Mouse (Mus musculus) midbrain, embryonic 10.5 days (tissue): ENCODE measurements at regions not wholly inside any gene's neighbourhood (a gene's known extent, or its start where the extent isn't known, plus 50 kb on each side); places are given as distances from the start of the nearest gene placed in this dataset.
"Not testable (repeated sequence)": the region's sequence is repeated elsewhere in the genome, so short reads cannot be mapped to it uniquely, and the experiment has no call there.

ENCODE experiments used
- DNase-seq: peaks from one replicate; pipeline ENCODE4 v3.0.0-alpha.2; 2017; ENCODE audit warnings: low spot score
- H3K27ac ChIP-seq: fragments of 300-500 bp; sonication (generic); replicated peaks from 2 replicates; pipeline ENCODE4 v1.5.1; 2016; ENCODE audit warnings: mild to moderate bottlenecking
- H3K27me3 ChIP-seq: fragments of 300-500 bp; sonication (generic); 2 replicates; pipeline ENCODE4 v1.6.1; 2016; ENCODE audit warnings: low read depth, mild to moderate bottlenecking; ENCODE audit not compliant: poor library complexity, severe bottlenecking
- H3K36me3 ChIP-seq: fragments of 300-500 bp; sonication (generic); 2 replicates; pipeline ENCODE4 v1.6.1; 2016; ENCODE audit warnings: mild to moderate bottlenecking, moderate library complexity
- H3K4me1 ChIP-seq: fragments of 300-500 bp; sonication (generic); 2 replicates; pipeline ENCODE4 v1.6.1; 2016
- H3K4me3 ChIP-seq: fragments of 300-500 bp; sonication (generic); 2 replicates; pipeline ENCODE4 v1.5.1; 2016; ENCODE audit warnings: mild to moderate bottlenecking, moderate library complexity
- H3K9me3 ChIP-seq: fragments of 300-500 bp; sonication (generic); replicated peaks from 2 replicates; pipeline ENCODE4 v1.6.1; 2016; ENCODE audit warnings: mild to moderate bottlenecking
- WGBS: fragments of 180-500 bp; shearing (Covaris S2); methylation state at CpG from one replicate; pipeline ENCODE4 v1.1.7; 2016; 5-methylcytosine and 5-hydroxymethylcytosine counted together

DNA sequence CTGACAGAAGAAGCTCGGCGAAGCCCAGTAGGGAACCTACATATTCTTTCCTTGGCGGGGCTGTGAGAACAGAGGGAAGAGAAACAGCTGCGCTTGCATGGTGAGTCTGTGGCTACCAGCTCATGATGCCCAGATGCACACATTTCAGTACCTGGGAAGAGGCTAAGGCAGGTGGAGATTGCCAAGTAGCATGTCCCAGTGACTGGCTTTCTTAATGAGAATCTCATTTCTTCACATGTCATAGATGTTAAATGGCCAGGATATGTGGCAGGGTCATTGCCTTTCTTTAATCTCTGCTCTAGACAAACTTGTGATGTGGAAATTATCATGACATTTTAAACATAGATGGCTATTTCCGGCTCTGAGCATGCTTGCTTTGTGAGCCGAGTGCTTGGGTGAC lies 109.5 kb upstream of the Tns3 start:
- Histone ChIP-seq H3K27me3 (no peaks in the 10 kb centered on the region), H3K27ac (no peak overlapping the region), H3K4me3 (no peak overlapping the region), H3K9me3 (no peaks in the 10 kb centered on the region), H3K36me3 (no peaks in the 10 kb centered on the region), H3K4me1 (no peaks in the 10 kb centered on the region)
- WGBS, result 82% methylated on average over 6 of the region's 6 CpGs
- no peak for DNase-seq

DNA sequence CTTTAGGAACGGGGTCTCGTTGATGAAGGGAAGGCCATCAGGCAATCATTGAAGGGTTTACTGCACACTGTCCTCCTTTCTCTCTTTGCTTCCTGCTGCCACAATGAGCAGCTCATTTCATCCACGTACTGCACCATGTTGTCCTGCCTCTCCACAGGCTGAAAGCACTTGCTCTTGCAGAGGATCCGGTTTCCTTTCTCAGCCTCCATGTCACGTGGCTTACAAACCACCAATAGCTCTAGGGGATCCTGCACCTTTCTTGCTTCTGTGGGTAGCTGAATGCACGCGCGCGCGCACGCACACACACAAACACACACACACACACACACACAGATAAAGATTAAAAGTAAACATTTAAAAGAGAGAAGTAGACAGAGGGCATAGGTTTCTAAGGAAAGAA lies 108.9 kb upstream of the Tns3 start:
- Histone ChIP-seq H3K36me3 (no peaks in the 10 kb centered on the region), H3K4me1 (no peaks in the 10 kb centered on the region), H3K4me3 (no peak overlapping the region), H3K9me3 (no peaks in the 10 kb centered on the region), H3K27ac (no peak overlapping the region), H3K27me3 (no peaks in the 10 kb centered on the region)
- no peak for DNase-seq
- 90% methylated on average over 11 of the region's 11 CpGs for WGBS

DNA sequence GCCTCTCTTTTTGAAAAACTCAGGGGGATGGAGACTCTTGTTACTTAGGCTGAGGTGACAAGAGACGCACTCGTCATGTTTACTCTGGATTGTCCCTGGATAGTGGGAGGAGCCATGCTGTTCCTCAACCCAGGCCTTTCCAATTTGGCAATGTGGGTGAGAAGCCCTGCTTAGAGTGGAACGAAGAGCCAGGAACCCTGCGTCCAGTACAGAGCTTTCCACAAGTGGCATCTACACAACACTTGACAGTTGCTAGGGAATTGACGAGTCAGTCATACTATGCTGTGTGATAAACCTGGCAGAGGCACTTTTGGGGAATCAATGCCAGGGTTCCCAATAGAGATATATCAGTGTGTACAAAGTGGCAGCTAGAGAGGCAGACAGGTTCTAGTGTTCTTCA lies 108.2 kb upstream of the Tns3 start:
- Histone ChIP-seq H3K27me3 (no peaks in the 10 kb centered on the region), H3K27ac (no peak overlapping the region), H3K4me3 (no peak overlapping the region), H3K36me3 (no peaks in the 10 kb centered on the region), H3K4me1 (no peaks in the 10 kb centered on the region), H3K9me3 (no peaks in the 10 kb centered on the region)
- WGBS, result 82% methylated on average over 5 of the region's 5 CpGs
- DNase-seq, result no peak

DNA sequence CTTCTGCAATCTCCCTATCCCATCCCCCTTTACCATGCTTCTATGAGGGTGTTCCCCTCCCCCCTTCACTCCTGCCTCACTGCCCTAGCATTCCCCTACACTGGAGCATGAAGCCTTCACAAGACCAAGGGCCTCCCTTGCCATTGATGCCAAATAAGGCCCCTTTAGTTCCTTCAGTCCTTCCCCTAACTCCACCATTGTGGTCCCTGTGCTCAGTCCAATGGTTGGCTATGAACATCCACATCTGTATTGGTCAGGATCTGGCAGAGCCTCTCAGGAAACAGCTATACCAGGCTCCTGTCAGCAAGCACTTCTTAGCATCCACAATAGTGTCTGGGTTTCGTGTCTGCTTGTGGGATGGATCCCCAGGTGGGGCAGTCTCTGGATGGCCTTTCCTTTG lies 104.4 kb upstream of the Tns3 start:
- DNase-seq, H3K9me3 ChIP-seq, H3K36me3 ChIP-seq, H3K4me3 ChIP-seq, H3K27ac ChIP-seq, H3K4me1 ChIP-seq, H3K27me3 ChIP-seq: not testable (repeated sequence)
- 76% methylated on average over 1 of the region's 1 CpGs for WGBS

DNA sequence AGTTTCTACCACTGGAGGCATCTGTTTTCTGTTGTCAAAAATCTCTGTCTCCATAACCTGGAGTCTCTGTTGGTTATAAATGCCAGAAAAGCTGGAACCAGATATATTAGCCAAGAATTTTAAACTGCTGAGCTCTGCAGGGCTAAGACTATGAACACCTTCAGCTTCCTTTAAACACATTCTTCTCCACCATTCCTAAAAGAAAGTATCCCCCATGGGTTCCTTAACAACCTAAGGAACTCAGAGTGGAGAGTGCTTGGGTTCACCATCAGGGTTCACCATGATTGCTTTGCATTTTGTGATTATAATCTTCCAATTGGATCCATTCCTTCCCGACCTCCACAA lies 101.2 kb upstream of the Tns3 start:
- DNase-seq, result no peak
- Histone ChIP-seq H3K27me3 (no peaks in the 10 kb centered on the region), H3K9me3 (no peaks in the 10 kb centered on the region), H3K4me1 (no peaks in the 10 kb centered on the region), H3K36me3 (no peaks in the 10 kb centered on the region), H3K27ac (no peak overlapping the region), H3K4me3 (no peak overlapping the region)
- WGBS, result 73% methylated on average over 1 of the region's 1 CpGs

DNA sequence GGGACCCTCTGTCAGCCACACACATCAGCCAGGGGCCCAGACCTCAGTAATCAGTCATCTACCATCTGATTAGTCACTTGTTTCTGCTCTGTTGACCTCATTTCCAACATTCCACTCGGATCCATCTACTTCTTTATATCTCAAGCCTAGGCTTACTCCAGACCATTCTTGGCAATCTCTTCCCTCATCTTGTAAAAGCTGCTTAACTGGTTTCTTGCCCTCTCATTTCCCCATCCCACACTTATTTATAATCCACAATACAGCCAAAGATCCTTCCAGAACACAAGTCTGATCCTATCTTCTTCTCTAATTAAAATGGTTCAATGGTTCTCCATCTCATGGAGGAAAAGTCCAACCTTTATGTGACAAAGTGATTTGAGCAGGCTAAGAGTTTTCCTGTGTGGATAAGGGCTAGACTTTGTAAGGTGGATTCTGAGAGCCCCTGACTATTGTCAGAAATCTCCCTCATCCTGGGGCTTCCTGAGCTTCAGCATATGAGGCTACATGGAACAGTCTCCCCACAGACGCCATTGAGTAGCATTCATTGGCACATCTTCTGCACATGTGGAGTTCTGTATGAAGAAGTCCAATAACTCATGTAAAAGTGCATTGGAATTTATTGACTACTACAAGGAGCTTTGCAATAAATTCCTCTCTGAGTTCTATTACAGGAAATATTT lies 100.7 kb upstream of the Tns3 start:
- Histone ChIP-seq H3K36me3 (no peaks in the 10 kb centered on the region), H3K9me3 (no peaks in the 10 kb centered on the region), H3K4me3 (no peak overlapping the region), H3K27me3 (no peaks in the 10 kb centered on the region), H3K4me1 (no peaks in the 10 kb centered on the region), H3K27ac (no peak overlapping the region)
- WGBS, result 90% methylated on average over 2 of the region's 2 CpGs
- no peak for DNase-seq

DNA sequence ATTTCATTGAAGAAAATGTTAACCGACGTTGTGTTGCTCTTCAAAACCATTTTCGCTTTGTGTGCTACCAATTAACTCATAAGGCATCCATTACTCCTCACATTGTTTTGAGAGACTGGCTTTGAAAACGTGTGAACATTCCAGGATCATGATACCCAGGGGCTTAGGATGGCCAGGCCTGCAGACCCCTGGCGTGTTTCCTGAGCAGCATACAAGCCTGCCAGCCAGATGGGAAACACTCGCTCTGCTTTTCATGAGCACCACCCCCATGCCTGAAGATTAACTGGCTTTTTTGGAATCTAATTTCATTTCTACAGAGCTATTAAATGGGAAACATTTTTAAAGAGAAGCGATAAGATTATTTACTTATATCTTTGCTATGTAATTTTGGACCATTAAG lies 99.1 kb upstream of the Tns3 start:
- Histone ChIP-seq H3K27ac (no peak overlapping the region), H3K27me3 (no peaks in the 10 kb centered on the region), H3K9me3 (no peaks in the 10 kb centered on the region), H3K4me3 (no peak overlapping the region), H3K36me3 (no peaks in the 10 kb centered on the region), H3K4me1 (no peaks in the 10 kb centered on the region)
- 75% methylated on average over 7 of the region's 7 CpGs for WGBS
- DNase-seq, result no peak

DNA sequence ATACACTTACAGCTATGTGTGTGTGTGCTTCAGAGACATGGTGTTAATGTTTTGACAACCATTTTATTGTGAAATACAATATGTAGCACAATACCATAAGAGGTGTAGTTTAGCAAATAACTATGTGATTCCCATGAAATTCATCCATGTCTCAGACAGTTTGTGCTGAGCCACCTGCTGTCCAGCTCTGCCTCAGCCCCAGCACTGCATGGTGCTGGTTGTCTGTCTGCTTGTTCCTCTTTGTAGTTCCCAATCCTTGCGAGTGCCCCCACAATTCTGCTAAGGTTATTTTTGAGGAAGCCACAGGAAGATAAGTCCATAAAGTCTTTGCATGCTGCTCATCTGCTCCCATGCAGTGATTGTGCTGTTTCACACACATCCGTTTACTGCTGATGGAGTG lies 97.8 kb upstream of the Tns3 start:
- Histone ChIP-seq H3K9me3 (no peaks in the 10 kb centered on the region), H3K36me3 (no peaks in the 10 kb centered on the region), H3K27me3 (no peaks in the 10 kb centered on the region), H3K4me3 (no peak overlapping the region), H3K4me1 (no peaks in the 10 kb centered on the region), H3K27ac (no peak overlapping the region)
- 77% methylated on average over 2 of the region's 2 CpGs for WGBS
- no peak for DNase-seq

DNA sequence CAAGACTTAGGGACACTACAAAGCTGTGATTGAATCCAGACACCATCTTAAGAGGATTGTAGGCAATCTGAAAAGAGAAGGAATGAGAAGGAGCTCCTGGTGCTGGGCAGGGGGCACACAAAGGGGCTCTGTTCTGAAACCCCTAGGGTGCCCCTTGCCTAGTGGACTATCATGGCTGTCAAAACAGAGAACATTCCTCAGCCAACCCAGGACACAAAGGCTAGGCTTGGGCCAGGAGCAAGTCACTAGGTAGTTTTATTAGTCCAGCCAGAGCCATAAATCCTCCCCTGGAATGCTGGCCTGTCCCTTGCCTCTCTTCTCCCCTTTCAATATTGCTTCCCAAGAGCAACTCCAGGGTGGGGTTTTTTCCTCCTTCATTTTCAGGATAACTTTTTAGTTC lies 97.3 kb upstream of the Tns3 start:
- Histone ChIP-seq H3K9me3 (no peaks in the 10 kb centered on the region), H3K4me1 (no peaks in the 10 kb centered on the region), H3K36me3 (no peaks in the 10 kb centered on the region), H3K27me3 (no peaks in the 10 kb centered on the region), H3K4me3 (no peak overlapping the region), H3K27ac (no peak overlapping the region; the same call in 1 of the 2 replicates)
- DNase-seq, result no peak

DNA sequence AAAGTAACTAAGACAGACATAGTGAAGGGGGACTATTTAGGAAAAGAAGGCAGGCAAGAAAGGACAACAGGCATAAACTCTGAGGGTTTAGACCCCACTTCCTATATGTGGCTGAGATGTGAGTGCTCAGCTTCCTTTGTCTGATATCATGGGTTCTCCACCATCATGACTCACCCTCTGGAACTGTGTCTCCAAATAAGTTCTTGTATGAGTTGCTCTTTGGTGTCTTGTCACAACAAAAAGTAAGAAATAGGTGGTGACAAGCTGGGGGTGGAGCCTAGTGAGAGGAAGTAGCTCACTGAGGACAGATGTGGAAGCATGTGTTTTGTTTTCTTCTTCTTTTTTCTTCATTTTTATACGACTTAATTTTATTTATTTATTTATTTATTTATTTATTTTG lies 95.5 kb upstream of the Tns3 start:
- no peak overlapping the region for H3K4me3 ChIP-seq
- DNase-seq, result no peak
- H3K27me3 ChIP-seq, result no peaks in the 10 kb centered on the region
- WGBS, result 69% methylated on average over 1 of the region's 1 CpGs
- H3K4me1 ChIP-seq, result no peaks in the 10 kb centered on the region
- H3K36me3 ChIP-seq, result no peaks in the 10 kb centered on the region
- H3K9me3 ChIP-seq, result no peaks in the 10 kb centered on the region; the same call in 1 of the 2 replicates
- H3K27ac ChIP-seq, result no peak overlapping the region

DNA sequence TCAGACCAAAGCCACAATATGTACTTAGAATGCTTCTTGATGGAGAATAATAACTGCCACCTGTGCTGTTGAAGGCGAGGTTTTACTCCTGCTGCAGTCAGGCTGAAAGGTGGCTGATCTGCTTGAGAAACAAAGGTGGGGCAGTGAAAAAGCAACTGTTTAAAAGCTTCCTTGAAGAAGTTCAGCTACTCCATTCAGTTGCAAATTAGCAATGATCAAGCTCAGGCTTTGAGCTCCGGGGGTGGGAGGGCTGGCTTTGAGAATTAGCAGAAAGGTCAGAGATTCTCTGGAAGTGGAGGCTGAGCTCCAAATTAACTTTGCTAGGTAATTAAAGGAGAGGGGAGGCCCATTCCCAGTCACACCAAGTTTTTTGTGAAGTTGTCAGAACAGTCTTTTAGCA lies 90.2 kb upstream of the Tns3 start:
- H3K9me3 ChIP-seq, H3K27me3 ChIP-seq, H3K4me1 ChIP-seq, DNase-seq, H3K27ac ChIP-seq, H3K36me3 ChIP-seq, H3K4me3 ChIP-seq: not testable (repeated sequence)
- WGBS, result 20% methylated on average over 2 of the region's 2 CpGs

DNA sequence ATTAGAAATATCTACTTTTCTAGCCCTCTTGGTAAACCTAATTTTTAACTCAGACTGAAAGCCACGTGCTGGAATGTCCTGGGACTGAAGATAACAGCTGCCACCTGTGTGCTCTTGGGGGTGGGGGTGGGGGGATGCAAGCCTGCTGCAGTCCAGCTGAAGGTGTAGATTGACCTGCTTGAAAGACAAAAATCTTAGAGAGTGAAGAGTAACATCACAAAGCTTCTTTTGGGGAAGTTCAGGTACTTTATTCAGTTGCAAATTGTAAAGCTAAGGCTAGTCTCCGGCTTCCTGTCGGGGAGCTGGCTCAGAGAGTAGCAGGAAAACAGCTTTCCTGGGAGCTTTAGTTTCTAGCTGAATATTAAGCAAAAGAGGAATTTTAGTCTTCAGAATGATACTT lies 71.4 kb upstream of the Tns3 start:
- not testable (repeated sequence) for DNase-seq, H3K4me1 ChIP-seq, H3K4me3 ChIP-seq, H3K9me3 ChIP-seq, H3K36me3 ChIP-seq, H3K27me3 ChIP-seq, H3K27ac ChIP-seq
- WGBS, result 76% methylated on average over 3 of the region's 3 CpGs

DNA sequence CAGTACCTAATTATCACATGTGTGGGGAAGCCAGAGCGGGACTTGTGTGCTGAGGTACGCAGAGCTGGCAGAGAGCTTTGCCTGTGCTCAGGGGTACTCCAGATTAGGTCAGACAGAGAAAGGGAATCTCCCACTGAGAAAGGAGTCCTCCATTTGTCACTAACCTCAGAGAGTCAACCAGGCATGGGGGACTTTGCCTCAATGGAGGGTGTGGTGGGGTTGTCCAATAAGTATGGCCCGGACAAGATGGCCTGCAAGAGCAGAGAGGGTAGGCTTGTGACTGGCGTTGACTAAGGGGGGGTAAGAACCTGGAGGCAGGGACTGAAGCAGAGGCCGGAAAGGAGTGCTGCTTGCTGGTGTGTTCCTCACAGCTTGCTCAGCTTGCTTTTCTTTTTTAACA lies 62.7 kb upstream of the Tns3 start:
- no peaks in the 10 kb centered on the region; the same call in 1 of the 2 replicates for H3K27me3 ChIP-seq
- no peak overlapping the region for H3K4me3 ChIP-seq
- H3K36me3 ChIP-seq, result no peaks in the 10 kb centered on the region
- WGBS, result 86% methylated on average over 5 of the region's 5 CpGs
- H3K27ac ChIP-seq, result no peak overlapping the region
- no peaks in the 10 kb centered on the region for H3K9me3 ChIP-seq
- peaks cover 16% of the 10 kb centered on the region for H3K4me1 ChIP-seq
- DNase-seq, result no peak

DNA sequence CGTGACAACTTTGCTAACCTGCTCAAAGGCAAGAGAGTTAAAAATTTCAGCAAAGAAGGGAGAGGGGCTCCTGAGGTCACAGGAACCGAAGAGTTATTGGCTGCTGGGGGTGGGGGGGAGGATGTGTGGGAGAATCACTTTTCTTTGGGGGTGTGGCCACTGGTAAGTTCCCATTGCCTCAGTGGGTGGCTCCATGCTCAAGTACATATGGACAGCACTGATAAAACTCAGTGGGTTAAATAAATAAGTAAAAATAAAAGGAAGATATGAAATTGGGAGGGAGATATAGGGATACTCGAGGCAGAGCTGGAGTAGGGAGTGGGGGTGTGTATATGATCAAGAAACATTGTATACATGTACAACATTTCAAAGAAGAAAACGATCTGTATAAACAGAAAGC lies 61.2 kb upstream of the Tns3 start:
- WGBS, result 88% methylated on average over 4 of the region's 4 CpGs
- Histone ChIP-seq H3K9me3 (no peaks in the 10 kb centered on the region), H3K36me3 (no peaks in the 10 kb centered on the region), H3K27me3 (no peaks in the 10 kb centered on the region; the same call in 1 of the 2 replicates), H3K27ac (no peak overlapping the region), H3K4me1 (peaks cover 16% of the 10 kb centered on the region), H3K4me3 (no peak overlapping the region)
- no peak for DNase-seq
